Mouse (Mus musculus) gastrocnemius, postnatal 14 days (tissue): ENCODE data around the gene Snd1. TPM values are rescaled to one million over a fixed set of nuclear protein-coding genes. Genes with fewer than 3 reads are reported as not detected.

Experiments
- DNase-seq: peaks from one replicate; pipeline ENCODE4 v3.0.0; 2021; ENCODE audit warnings: mixed read lengths
- intact Hi-C: fragments of 180-260 bp; cut with DNase I; formaldehyde crosslinking; loops from one replicate; pipeline ENCODE4 v1.15.1; 2025; ENCODE audit warnings: low total_unique reads
- total RNA-seq, 2 experiments: library from RNA; stranded (reverse); gene quantifications; 2 replicates each; pipeline ENCODE4 v1.2.3; 2021

The Snd1 gene
- total RNA-seq, 2 experiments from 2014 or later = 43.4 to 51.3 TPM

DNA sequence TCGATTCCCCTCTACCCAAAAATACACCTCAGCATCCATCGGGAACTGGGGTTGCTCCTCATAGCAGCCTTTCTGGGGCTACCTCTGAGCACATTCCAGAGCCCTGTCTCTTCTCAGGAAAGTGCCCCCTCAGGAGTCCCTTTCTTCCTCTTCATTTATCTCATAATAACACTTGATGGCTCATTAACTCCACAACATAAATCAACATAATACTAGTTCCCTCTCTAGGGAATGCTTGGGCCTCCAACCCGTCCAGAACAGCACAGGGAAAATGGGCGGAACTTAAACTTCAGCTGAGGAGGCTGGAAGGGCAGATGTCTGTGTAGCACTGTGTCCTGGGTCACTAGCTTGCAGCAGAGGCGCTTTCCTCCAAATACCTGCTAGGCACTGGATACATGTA, 488.2 kb downstream of the Snd1 start:
- no peak for DNase-seq
- intact Hi-C loops = no loop called here

DNA sequence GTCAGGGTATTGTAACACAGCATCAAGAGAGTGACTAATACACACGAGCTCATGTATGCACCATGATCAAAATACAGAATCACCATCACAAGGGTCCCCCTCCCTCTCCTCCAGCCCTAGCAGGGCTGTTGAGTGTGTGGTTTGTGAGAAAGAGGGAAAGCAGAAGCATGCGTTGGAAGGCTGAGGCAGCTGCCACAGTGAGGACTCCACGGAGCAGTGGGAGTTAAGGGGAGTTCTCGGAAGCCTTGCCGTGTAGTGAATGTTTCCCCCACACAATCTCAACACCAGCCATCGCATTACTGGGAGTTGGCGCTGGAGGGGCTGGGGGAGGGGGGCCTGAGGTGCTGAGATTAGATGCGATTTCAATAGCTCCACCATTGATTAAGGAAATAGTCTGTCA, 490.3 kb downstream of the Snd1 start:
- intact Hi-C loops = no loop called here
- DNase-seq = no peak

DNA sequence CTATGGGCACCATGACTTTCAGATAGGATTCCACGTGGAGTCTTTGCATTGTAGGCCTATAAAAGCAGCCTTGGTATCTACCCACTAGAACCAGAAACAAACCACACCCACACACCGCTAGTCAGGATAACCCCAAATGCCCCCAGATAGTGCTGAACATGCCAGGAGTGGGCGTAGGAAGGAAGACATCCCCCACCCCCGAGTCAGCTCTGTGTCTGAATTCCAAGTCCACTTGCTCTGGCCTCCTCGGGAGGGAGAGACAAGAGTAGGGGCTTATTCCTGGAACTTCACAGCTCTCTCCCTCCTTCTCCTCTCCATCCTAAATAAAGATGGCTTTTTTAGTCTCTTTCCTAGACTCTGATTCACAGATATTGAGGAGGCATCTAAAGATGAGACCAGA, 494.7 kb downstream of the Snd1 start:
- intact Hi-C loops = no loop called here
- DNase-seq = no peak

DNA sequence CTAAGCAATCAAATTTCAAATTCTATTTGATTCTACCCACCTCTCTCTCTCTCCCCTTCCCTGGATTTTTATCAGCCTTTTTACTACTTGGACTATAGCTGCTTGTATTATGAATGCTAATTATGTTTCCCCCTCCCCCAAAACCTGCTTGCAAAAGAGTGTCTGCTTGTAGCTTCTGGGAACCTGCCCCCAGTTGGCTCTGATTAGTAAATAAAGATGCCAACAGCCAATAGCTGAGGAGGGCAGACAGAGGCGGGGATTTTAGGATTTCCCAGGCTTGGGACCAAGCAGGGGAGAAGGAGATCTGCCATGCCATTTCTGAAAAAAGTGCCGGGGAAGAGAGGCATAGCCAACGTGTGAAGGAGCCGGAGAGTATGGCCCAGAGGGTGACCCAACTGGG, 495.8 kb downstream of the Snd1 start:
- intact Hi-C loops = no loop called here
- DNase-seq = no peak

DNA sequence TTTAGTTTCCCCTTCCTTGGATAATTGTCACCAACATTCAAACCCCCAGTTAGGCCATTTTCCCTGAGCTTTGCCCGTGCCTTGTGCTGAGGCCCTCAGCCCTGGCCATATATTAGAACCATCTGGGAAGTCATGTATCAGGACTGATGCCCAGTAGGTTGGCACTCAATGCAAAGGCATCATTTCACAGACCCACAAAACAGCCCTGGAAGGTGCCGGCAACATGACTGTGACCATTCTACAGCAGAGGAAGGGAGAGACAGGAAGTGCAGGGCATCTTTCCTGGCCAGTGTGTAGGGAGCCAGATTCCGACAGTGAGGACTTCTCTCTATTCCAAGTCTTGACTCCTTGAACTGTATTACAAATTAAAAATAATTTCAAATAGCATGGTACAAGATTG, 499.6 kb downstream of the Snd1 start:
- DNase-seq = no peak
- intact Hi-C loops = no loop called here

DNA sequence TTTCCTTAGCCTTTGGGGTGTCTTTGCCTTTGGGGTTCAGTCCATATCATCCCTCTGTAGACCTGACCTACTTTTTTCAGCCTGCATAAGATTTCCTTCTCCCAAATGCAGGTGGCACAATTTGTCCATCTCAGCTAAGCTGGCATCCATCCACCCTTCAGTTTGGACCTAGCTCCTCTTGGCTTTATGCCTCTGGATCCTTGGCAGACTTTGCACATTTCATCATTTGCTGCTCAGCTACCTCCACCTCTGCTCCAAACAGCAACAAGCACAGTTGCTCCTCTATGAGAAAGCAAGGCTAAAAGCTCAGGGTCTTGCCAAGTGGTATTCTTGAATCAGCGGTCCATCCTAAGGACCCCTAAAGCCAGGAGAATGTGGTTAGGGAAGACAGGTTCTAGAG, 500.2 kb downstream of the Snd1 start:
- DNase-seq = no peak
- intact Hi-C loops = no loop called here

DNA sequence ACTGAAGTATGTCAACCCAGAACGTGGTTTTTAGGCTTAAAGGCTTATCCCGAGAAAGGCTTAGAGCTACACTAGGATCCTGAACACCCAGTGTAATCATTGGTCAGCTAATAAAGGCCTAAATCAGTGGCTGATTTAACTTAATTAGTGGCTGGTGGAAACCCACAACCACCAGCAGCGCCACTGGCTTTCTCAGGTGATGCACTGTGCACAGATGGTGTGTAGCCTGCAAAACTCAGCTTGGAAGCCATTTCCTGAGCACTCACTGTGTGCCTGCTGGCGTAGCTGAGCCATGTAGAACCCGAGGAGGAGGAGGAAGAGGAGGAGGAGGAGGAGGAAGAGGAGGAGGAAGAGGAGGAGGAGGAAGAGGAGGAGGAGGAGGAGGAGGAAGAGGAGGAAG, 503.1 kb downstream of the Snd1 start:
- no peak for DNase-seq
- intact Hi-C loops = no loop called here

DNA sequence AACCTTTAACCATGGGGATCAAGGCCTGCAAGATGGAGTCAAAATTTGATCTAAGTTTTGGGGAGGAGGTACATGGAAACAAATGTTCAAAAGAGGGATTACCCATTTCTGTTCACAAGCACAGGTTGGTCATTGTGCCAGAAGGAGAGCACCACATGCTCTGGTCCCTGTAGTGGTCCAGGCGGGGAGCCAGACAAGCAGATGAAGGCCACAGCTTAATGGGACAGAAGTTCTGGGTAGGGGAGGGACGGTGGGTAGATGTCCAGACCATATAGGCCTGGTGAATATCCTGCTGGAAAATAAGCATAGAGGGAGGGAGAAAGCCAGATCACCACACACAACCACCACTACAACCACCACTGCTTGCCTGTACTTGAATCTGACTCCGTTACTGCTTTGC, 503.9 kb downstream of the Snd1 start:
- DNase-seq = no peak
- intact Hi-C loops = no loop called here

DNA sequence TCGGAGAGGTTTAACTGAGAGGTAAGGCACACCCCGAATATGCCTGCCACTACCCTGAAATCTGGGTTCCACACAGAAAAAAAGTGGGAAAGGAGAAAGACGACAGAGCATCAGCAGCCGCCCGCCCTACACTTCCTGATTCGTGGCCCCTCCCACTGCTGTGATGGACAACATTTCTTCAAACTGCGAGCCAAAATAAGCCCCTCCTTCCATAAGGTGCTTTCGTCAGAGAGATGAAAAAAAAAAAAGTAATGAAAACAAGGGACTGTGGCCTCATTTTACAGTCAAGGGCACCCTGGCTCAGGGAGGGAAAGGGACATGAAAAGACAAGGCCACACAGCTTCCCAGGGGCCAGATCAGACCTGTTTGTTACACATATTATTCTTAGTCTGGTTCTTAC, 504.6 kb downstream of the Snd1 start:
- DNase-seq = no peak
- intact Hi-C loops = no loop called here

DNA sequence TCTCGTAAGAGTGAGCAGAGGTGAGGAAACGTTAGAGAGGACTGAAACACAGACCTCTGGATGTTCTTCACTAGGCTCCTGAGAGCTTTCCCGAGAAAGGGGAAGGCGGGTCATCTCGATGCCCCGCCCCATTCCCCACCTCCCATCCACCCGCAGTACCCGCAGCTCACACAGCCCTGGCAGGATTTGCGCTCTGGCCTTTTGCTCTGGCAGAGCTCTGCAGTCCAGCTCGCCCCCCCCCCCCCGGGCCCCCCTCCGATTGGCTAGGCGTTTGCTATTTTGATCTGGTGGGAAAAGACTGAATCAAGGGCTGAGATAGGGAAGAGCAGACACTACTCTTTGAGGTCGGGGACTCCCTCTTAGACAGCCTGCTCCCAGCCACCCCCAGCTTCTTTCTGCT, 505.3 kb downstream of the Snd1 start:
- no peak for DNase-seq
- intact Hi-C loops = no loop called here

DNA sequence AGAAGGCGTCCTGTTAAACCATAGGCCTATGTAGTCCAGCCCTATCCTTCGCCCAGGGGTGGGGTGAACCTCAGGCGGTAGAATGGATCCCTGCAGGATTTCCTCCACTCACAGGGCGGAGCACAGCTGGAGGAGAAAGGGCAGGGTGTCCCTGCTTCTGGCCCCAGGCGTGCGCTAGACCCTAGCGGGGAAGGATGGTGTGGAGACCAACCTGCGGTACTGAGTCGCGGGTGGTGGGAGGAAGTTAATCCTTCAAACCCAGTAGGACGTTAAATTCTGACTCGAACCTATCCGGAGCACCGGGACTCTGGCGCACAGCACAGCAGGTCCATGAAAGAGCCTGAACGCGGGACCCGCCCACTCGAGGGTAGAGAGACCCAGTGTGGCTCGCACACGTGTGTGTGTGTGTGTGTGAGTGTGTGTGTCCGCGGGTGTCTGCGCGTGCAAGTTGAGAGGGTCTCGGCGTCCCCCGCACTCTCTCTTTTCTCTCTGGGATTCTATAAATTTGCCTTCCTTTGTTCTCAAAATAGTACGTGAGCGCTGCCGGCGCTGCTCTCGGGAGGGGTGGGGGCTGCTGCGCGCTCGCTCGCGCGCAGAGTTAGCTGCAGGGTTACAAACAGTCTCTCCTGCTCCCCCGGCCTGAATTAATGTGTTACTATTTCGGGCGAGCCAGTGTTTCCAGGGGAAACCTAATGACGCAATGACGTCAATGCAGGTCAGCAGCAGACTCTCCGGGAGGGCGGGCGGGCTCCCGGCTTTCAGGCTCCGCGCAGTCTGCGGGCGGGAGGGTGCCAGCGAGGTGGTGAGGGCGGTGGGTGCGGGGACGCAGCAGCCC, 506.0 kb downstream of the Snd1 start:
- intact Hi-C loops = no loop called here
- DNase-seq = no peak

DNA sequence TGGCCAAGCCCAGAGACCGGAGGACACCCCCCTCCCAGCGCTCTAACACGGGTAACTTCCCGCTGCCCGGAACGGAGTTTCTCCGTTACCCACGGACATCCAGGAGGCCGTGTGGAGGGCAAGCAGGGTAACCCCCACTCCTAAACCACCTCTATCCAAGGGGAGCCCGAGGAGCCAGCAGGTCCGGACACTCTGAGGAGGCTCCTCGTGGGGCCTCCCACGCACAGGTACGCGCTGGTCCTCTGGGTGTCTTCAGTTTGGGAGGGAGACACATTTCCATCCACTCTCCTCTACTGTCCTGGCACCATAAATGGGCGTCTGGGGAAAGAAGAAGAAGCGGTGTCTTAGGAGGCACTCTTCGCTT, 506.6 kb downstream of the Snd1 start:
- intact Hi-C loops = no loop called here
- DNase-seq = no peak

DNA sequence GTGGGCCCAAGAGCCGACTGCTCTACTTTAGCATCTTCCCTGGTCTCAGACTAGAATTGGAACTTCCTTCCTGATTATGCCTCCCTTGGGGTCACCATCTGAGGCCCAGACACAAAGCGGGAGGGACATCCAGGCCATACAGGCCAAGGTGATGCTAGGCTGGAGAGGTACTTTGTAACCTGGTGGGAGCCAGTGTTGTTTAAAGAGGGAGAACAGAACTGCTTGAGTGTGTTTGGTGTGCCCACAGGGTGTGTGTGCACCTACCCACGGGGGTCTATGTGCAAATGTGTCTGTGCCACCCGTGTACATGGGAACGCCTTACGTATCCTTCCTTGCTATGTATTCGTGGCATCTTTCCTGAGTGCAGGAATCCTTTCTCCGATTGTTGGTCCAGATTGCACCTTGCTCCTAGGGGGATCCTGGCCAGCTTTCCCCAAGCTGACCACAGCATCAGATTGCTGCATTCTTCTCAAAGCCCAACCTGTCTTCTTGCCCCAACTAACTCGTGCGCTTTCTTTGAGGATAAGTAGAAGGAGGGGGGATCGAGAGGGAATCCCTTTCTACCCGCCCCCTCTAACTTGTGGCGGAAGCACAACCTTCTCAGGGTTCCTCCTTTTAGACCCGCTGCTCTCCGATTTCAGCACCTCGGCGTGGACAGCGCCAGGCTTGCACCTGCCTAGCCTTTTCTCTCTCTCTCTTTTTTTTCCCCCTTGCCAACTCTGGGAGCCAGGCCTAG, 507.2 kb downstream of the Snd1 start:
- DNase-seq = peak; percentile 57
- intact Hi-C loops = no loop called here

DNA sequence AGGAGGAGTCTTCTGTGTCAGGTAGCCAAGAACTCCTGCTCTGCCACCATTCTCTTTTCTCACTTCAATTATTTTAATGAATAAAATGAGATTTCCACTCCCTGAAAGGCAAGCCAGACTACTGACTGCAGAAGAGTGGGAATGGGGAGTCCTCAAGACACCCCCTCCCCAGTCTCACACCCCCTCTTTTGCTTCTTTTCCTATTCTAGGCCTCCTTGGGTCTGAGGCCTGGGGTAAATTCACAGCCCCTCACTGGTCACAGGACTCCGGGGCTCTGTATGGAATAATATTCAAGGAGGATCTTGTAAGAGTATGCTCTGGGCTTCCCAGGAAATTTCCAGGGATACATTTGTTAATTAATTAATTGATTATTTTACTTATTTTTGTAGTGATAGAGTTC, 507.9 kb downstream of the Snd1 start:
- intact Hi-C loops = no loop called here
- DNase-seq = no peak

Other genes with a start within 250 kb of the Snd1 start
- 1 to 10 TPM; 5.6 to 6.0 TPM for gene Zfp800, start 77.1 kb upstream of the Snd1 start, total RNA-seq
- gene Arf5, start 51.6 kb upstream of the Snd1 start, total RNA-seq = 10 to 100 TPM; 97.7 to 99.2 TPM
- not detected for gene Fscn3, start 47.4 kb upstream of the Snd1 start, total RNA-seq
- gene Gcc1, start 46.7 kb upstream of the Snd1 start, total RNA-seq = 1 to 10 TPM; 5.4 to 5.7 TPM
- not detected for gene Pax4, start 25.8 kb upstream of the Snd1 start, total RNA-seq